Mouse (Mus musculus) induced T-regulatory cell, adult 2 months (primary cell): ENCODE measurements at regions not wholly inside any gene's neighbourhood (a gene's known extent, or its start where the extent isn't known, plus 50 kb on each side); places are given as distances from the start of the nearest gene placed in this dataset.

ENCODE experiments used
- DNase-seq: peaks from one replicate; pipeline ENCODE4 v3.0.0-alpha.2; 2012; ENCODE audit warnings: low read depth

GRCm38 (mm10) chr14:75396511-75397026 is 59.2 kb upstream of the Siah3 start:
- DNase-seq, result peak; percentile 10

GRCm38 (mm10) chr14:75399678-75400077 is 56.1 kb upstream of the Siah3 start:
- DNase-seq, result no peak

- no peak for DNase-seq
These were observed 53.2 kb upstream of the Siah3 start for GRCm38 (mm10) chr14:75402483-75403103.
